Mouse (Mus musculus) macrophage (primary cell): ENCODE data around the gene Pi4k2a. TPM values are rescaled to one million over a fixed set of nuclear protein-coding genes. Genes with fewer than 3 reads are reported as not detected.
A peak's percentile ranks its signal among the peaks of the same experiment; 100 is the strongest.
"Not testable (repeated sequence)": the region's sequence is repeated elsewhere in the genome, so short reads cannot be mapped to it uniquely, and the experiment has no call there.

Experiments used
- H3K27ac ChIP-seq: fragments of 350-480 bp; formaldehyde crosslinking; 2 replicates; pipeline ENCODE4 v1.9.0; 2021
- H3K36me3 ChIP-seq: fragments of 350-480 bp; formaldehyde crosslinking; 2 replicates; pipeline ENCODE4 v1.9.0; 2021; ENCODE audit errors: inconsistent target
- H3K4me3 ChIP-seq: fragments of 350-480 bp; formaldehyde crosslinking; 2 replicates; pipeline ENCODE4 v1.9.0; 2021; ENCODE audit errors: inconsistent target
- H3K79me2 ChIP-seq: fragments of 350-480 bp; formaldehyde crosslinking; 2 replicates; pipeline ENCODE4 v1.9.0; 2021; ENCODE audit errors: inconsistent target
- WGBS: methylation state at CpG from one replicate; pipeline ENCODE4 v1.1.7; 2026; ENCODE audit warnings: inconsistent platforms; ENCODE audit not compliant: missing documents; 5-methylcytosine and 5-hydroxymethylcytosine counted together
- polyA plus RNA-seq: library from polyadenylated mRNA; stranded (reverse); fragments of 250-400 nt; gene quantifications from 3 replicates; pipeline ENCODE4 v1.2.4, GENCODE M21; 2018; ENCODE audit warnings: inconsistent platforms

The Pi4k2a gene
- polyA plus RNA-seq, 1 experiment from 2014 or later, result 62.5 TPM

DNA sequence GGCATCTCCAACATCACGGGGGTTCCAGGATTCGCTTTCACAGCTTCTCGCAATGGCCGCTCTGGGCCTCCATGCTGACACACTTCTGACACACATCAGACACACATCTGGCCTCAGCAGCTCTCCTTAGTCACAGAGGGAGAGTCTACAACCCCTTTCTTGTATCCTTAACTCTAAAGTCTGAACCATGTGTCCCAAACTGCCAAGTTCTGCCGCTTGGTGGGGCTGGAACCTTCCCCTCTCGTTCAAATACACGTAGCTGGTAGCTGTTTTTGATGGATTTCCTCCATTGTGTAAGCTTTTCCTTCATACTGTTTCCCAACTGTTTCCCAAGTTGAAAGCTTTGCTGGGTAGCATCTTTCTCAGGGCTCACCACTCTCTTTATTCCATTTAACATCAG, 19.0 kb upstream of the Pi4k2a start:
- 89% methylated on average over 7 of the region's 7 CpGs for WGBS
- H3K27ac ChIP-seq, result no peak overlapping the region

DNA sequence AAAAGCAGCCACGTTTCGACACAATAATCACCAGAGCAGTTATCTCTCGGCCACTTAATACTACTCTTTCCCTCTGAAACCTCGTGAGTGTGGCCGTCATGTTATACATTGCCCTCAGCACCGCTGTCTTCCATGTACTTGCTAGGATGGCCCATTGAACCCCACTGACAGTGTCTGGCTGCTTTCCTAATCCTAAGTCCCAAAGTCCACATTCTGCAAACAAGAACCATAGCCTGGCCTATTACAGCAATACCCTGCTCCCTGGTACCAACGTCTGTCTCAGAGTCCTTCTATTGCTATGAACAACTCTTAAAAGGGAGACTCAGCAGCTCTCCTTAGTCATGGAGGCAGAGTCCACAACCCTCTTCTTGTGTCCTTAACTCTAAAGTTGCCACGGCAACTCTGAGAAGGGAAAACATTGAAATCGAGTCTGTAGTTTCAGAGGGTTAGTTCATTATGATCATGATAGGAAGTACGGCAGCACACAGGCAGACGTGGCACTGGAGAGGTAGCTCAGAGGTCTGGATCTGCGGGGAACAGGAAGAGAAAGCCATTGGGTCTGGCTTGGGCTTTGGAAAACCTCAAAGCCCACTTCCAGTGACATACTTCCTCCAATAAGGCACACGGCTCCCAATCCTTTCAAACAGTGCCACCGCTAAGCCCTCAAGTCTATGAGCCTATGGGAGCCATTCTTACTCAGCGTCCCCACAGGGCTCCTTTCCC, 18.2 kb upstream of the Pi4k2a start:
- 77% methylated on average over 15 of the region's 15 CpGs for WGBS
- Histone ChIP-seq H3K79me2 (no peaks in the 10 kb centered on the region), H3K36me3 (no peaks in the 10 kb centered on the region), H3K27ac (no peak overlapping the region), H3K4me3 (no peak overlapping the region)

More for the DNA sequence above, 19.0 kb upstream of the Pi4k2a start:
- Histone ChIP-seq H3K36me3 (no peaks in the 10 kb centered on the region), H3K79me2 (no peaks in the 10 kb centered on the region), H3K4me3 (no peak overlapping the region)

DNA sequence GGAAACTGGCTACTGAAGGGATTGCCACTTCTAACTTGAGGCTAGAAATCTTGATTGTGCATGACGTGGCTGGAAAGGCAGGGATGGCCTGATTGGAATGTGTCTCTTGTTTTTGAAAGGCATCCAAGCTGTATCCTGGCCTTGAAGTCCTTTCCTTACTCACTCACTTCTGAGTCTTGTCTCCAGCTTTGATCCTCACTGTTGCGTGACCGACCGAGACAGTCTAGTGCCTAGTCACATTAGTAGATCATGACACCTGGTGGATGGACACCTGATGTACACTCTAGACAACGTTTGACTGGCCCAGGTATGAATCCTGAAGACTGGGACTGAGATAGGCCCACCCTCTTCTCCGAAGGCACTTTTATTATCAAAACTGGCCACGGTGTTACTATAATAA, 17.5 kb upstream of the Pi4k2a start:
- no peaks in the 10 kb centered on the region for H3K79me2 ChIP-seq
- 87% methylated on average over 7 of the region's 7 CpGs for WGBS
- no peak overlapping the region for H3K27ac ChIP-seq
- no peaks in the 10 kb centered on the region for H3K36me3 ChIP-seq
- no peak overlapping the region for H3K4me3 ChIP-seq

DNA sequence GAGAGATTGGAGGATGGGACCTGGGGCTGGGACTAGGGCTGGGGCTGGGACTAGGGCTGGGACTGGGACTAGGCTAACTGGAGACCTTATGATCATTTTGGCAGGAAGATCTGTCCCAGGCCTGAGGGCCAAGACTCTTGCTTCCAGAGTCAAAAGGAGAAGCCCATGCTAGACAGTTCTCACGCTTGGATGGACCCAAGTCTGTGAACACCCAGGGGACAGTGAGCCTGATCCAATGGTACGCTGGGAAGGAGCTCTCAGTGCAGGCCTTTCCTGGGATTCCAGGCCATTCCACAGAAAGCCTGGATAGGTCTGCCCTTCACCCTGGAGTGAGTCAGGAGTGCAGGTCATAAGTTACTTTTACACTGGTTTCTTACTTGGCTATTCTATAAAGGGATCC, 15.2 kb upstream of the Pi4k2a start:
- Histone ChIP-seq H3K27ac (no peak overlapping the region), H3K4me3 (no peak overlapping the region), H3K79me2 (no peaks in the 10 kb centered on the region), H3K36me3 (no peaks in the 10 kb centered on the region)
- 92% methylated on average over 2 of the region's 2 CpGs for WGBS

DNA sequence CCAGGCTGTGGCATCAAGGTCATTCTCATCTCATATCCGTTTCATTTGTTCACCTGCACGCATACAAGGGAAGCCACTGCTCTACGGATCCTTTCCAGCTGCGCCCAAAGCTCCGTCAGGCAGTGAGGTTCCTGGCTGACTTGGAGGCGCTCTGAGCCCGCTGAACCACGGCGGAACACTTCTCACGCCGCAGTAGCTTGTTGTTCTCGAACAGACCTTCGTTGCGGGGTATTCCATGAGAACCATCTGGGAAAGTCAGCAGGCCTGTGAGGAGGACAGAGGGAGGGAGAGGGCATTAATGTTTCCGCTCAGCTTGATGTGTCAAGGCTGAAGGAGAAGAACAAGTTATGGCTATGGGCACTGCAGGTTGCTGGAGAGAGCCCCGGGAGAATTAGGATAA, 14.3 kb upstream of the Pi4k2a start:
- Histone ChIP-seq H3K36me3 (no peaks in the 10 kb centered on the region), H3K79me2 (no peaks in the 10 kb centered on the region), H3K4me3 (no peak overlapping the region), H3K27ac (no peak overlapping the region)
- WGBS, result 93% methylated on average over 16 of the region's 16 CpGs

DNA sequence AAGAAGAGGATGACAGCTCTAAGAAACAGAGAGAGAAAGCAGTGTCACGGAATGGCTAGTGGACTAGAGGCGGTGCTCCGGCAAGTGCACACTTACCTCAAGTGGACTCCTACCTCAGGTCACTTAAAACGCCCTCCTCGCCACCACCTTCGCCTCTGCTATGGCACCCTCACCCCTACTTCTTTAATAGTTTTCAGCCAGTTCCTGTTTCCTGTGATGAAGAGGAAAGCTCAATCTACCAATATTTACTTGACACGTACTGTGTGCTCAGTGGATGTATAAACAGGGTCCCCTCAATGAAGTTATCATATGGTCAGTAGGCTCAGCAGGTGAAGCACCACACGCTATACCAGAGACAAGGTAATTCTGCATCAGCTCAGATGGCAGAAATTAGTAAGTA, 11.7 kb upstream of the Pi4k2a start:
- WGBS, result 97% methylated on average over 8 of the region's 8 CpGs
- H3K27ac ChIP-seq, result peak overlapping the region; percentile 86; the same call in 1 of the 2 replicates
- H3K4me3 ChIP-seq, result no peak overlapping the region
- no peaks in the 10 kb centered on the region for H3K36me3 ChIP-seq
- no peaks in the 10 kb centered on the region for H3K79me2 ChIP-seq

DNA sequence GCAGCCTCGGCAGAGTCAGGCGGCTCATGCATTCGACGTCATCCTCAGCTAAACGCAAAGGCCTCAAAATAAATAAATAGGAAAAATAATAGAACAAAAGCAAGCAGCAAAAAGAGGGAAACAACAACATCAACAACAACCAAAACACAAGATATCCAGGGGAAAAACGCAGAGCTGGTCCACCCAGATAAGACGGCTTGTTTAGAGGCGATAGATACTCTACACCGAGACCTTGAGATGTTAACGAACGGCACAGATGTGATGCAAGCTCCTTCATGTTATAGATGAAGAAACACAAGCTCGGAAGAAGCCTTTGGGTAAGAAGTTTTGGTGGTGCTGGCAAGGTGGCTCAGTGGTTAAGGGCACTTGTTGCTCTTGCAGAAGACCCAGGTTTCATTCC, 11.3 kb upstream of the Pi4k2a start:
- WGBS, result 98% methylated on average over 12 of the region's 12 CpGs
- Histone ChIP-seq H3K79me2 (no peaks in the 10 kb centered on the region), H3K4me3 (no peak overlapping the region), H3K27ac (peak overlapping the region; percentile 86), H3K36me3 (no peaks in the 10 kb centered on the region)

DNA sequence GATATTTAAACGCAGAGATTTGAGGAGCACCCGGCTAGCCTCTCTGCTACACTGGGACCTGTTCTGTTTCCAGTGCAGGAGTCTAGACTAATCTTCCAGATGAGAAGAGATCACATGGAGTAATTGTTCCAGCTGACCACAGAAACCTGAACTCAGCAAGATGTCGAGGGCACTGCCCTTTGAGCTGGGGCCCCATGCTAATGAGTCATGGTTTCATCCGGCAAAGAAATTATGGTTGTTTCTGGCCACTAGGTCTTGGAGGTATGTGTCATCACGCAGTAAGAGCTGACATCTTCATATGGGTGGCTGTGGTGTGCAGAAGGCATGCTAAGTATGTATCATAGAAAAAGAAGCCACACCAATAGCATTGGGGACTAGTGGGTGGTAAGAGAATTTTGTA, 10.3 kb upstream of the Pi4k2a start:
- Histone ChIP-seq H3K27ac (peak overlapping the region; percentile 86), H3K4me3 (no peak overlapping the region), H3K36me3 (no peaks in the 10 kb centered on the region), H3K79me2 (no peaks in the 10 kb centered on the region)
- 50% methylated on average over 5 of the region's 5 CpGs for WGBS

DNA sequence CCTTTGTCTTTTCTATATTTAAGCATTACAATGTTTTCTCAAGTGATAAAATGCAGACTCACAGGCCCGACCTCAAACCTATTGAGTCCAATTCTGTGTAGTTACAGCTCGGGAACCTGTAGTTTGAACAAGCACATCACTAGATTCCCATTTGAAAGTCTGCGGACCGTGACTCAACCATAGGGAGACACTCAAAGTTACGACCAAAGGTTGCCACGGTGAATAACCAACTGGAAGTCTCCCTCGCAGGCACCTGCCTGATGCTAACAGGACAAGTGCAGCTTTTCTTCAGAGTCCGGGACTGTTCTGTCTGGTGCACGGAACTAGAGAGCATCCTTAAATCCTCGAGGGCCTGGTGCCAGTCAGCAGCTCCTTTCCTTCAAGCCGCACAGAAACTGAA, 9.8 kb upstream of the Pi4k2a start:
- Histone ChIP-seq H3K4me3 (no peak overlapping the region), H3K79me2 (no peaks in the 10 kb centered on the region), H3K27ac (peak overlapping the region; percentile 86), H3K36me3 (no peaks in the 10 kb centered on the region)
- 89% methylated on average over 11 of the region's 11 CpGs for WGBS

DNA sequence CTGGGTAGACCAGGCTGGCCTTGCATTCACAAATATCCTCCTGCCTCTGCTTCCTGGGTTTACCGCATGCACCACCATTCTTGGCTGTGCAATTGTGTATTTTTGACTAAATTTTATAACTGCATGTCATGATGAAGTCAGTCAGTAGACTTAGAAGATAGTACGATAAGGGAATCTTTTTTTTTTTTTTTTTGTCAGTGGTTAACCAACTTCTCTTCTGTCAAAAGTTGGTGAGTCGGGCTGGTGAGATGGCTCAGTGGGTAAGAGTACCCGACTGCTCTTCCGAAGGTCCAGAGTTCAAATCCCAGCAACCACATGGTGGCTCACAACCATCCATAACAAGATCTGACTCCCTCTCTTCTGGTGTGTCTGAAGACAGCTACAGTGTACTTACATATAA, 8.7 kb upstream of the Pi4k2a start:
- H3K4me3 ChIP-seq, H3K36me3 ChIP-seq, H3K79me2 ChIP-seq: not testable (repeated sequence)
- 100% methylated on average over 2 of the region's 5 CpGs for WGBS
- peak overlapping the region; percentile 86; the same call in 1 of the 2 replicates for H3K27ac ChIP-seq

DNA sequence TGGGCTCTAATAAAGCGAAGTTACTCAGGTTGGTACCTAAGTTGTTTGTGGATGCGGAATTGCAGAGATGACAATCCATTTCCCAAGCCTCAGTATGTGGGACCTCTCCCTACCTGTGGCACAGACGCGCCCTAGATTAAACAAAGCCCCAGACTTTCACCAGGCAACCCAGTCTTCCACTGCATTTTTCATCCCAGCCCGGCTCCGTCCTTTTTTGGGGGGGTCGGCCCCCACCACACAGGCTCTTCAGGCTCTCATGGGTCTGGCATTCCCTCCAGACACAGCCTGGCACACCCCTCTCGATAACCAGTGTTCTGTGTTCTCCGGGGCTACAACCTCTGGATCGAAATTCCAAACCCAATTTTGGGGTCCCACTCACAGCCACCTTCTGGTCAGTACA, 4.6 kb upstream of the Pi4k2a start:
- peak overlapping the region; percentile 29 for H3K4me3 ChIP-seq
- no peaks in the 10 kb centered on the region for H3K79me2 ChIP-seq
- H3K36me3 ChIP-seq, result no peaks in the 10 kb centered on the region
- WGBS, result 32% methylated on average over 10 of the region's 10 CpGs
- no peak overlapping the region for H3K27ac ChIP-seq

DNA sequence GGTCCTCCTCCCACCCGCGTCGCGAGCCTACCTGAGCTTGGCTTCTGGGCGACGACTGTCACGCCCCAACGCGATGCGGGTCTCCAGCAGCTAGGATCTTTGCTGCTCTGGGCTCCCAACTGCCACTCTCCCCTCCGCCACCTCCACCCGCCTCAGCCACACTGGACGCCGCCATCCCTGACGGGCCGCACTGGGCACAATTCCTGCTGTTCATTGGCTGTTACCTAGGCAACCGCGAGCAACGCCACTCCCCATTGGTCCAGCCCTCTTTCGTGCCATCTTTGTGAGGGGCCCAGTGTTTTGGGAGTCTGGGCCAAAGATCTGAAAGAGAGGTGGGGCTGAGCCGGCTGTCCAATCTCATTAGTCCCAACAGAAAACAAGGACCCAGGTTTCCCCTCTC, 4.1 kb upstream of the Pi4k2a start, which contains the start of gene Morn4:
Gene Morn4, minus strand, starts transcription at position 192 of the 400 bp plus-strand sequence.
- 26% methylated on average over 21 of the region's 21 CpGs for WGBS
- Histone ChIP-seq H3K27ac (no peak within 1 kb of the TSS), H3K4me3 (peak within 1 kb of the TSS; percentile 29), H3K36me3 (no peaks in the 10 kb centered on the region), H3K79me2 (peaks cover 1% of the 10 kb centered on the region)

DNA sequence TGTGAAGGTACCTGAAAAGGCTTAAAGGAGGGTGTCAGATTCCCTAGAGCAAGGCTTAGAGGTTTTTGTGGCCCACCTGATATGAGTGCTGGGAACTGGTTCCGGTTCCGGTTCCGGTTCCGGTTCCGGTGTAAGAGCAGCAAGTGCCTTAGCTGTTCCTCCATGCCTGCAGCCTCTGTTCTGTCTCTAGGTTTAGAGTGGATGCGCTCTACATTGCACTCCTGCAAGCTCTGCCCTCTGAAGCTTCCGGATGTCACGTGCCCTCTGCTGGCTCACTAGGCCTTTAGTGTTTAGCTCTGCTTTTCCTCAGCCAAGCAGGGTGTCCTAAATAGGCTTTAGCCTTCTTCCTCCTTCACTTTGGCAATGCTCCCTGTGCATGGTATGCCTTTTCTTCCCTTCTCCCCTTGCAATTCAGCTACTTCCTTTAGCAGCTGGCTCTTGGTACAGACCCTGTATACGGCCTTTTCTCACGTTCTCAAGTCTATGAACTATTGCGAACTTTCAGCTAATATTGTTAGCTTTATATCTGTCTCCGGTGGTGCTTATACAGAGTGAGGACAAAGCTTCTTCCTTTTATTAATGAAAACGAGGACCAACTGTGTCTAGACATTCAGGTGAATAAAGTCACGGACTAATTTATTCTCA, 1.0 kb upstream of the Pi4k2a start:
- Histone ChIP-seq H3K36me3 (0 out of 2 replicates have a peak, but pooled peaks cover 7% of the 10 kb centered on the region), H3K79me2 (peaks cover 32% of the 10 kb centered on the region), H3K27ac (peak overlapping the region; percentile 98), H3K4me3 (peak overlapping the region; percentile 32)
- 6% methylated on average over 14 of the region's 14 CpGs for WGBS

DNA sequence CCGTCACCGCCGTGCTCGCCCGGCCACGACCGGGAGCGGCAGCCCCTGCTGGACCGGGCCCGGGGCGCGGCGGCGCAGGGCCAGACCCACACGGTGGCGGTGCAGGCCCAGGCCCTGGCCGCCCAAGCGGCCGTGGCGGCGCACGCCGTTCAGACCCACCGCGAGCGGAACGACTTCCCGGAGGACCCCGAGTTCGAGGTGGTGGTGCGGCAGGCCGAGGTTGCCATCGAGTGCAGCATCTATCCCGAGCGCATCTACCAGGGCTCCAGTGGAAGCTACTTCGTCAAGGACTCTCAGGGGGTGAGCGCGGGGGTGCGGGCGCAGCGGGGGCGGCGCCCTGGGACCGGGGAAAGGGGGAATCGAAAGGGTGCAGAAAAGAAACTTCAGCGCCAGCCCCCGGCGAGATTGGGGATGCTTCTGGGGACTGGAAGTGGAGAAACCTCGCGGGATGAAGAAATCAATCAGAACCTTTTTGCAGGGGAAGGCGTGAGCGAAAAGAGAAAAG, 419 bp downstream of the Pi4k2a start:
- Histone ChIP-seq H3K27ac (peak overlapping the region; percentile 88), H3K36me3 (peaks cover 10% of the 10 kb centered on the region; the same call in 1 of the 2 replicates), H3K79me2 (peaks cover 46% of the 10 kb centered on the region), H3K4me3 (peak overlapping the region; percentile 62)
- WGBS, result under 1% methylated on average over 48 of the region's 52 CpGs

DNA sequence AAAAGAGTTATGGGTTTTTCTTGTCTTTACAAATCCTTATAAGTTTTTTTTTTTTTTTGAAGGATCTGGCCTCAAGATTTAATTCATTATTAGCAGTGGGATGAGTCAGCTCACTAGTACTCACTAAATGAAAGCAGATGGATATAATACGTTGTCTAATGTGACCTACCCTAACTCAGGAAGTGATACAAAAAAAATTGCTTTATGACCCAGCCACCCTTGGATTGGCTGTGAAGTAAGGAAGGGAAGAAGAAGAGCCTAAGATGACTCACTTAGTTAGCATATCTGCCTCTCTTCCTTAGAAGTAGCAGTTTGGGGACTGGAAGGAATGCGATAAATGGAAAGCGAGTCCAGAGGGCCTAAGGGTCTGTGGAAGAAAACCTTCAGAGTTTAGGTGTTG, 9.1 kb downstream of the Pi4k2a start:
- Histone ChIP-seq H3K79me2 (peaks cover 100% of the 10 kb centered on the region), H3K4me3 (no peak overlapping the region), H3K27ac (peak overlapping the region; percentile 47), H3K36me3 (peaks cover 51% of the 10 kb centered on the region; the same call in 1 of the 2 replicates)
- WGBS, result 58% methylated on average over 3 of the region's 3 CpGs
